Mouse (Mus musculus): ENCODE results near the gene Trabd. TPM values are rescaled to one million over a fixed set of nuclear protein-coding genes. Genes with fewer than 3 reads are reported as not detected.

Gene Trabd
- polyA plus RNA-seq, 2 experiments from 2014 or later, result 29.5 to 33.9 TPM

GRCm38 (mm10) chr15:89078208-89078836 lies 3.4 kb downstream of the Trabd start:
- ATAC-seq, result peak; percentile 90

GRCm38 (mm10) chr15:89083906-89084305 lies 9.0 kb downstream of the Trabd start:
- ATAC-seq, result no peak

DNA sequence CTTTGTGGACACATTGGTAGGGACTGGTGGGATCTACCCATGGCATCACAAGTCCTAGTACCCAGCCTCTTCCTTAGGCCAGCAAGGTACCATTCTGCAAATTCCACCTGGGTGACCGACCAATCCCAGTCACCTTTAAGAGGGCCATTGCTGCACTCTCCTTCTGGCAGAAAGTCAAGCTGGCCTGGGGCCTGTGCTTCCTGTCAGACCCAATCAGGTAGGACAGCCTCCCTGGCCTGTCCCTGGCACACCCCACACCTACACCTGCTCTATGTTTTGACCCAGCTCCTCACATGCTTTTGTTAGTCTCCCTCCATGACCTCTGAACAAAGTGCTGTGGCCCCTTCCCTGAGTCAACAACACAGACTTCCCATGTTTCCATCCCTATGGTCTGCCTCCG lies 9.9 kb downstream of the Trabd start:
- ATAC-seq, result no peak

DNA sequence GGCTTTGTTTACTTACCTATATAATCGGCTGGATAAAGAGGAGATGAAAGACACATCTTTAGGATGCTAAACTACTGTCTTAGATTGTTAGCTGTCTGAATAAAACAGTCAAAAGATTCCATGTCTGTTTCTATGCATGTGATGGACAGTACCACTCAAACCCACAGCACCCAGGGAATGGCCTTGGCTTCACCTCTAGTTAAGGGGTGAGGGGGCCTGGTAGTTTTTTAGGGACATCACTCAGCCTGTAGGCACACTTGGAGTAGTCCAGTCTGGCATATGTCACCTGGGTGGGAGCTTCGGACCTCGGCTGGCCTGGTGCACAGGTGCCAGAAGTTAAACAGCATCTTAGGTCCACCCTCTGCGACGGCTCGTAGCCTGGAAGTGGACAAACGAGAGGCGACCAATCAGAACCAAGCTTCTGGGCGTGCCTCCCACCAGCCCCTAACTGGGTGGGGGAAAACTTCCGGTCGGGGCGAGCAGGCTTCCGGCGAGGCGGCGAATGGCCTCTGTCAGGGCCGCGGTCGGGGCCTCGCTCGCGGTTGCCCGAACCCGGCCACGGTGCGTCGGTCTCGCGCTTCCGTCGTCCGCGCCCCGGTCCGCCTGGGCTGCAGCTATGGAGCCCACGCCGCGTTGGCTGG lies 13.8 kb downstream of the Trabd start, which contains the start of gene Selenoo:
Selenoo (plus strand) TSS at position 478 of the 641 bp plus-strand sequence.
- peak; percentile 95 for ATAC-seq

DNA sequence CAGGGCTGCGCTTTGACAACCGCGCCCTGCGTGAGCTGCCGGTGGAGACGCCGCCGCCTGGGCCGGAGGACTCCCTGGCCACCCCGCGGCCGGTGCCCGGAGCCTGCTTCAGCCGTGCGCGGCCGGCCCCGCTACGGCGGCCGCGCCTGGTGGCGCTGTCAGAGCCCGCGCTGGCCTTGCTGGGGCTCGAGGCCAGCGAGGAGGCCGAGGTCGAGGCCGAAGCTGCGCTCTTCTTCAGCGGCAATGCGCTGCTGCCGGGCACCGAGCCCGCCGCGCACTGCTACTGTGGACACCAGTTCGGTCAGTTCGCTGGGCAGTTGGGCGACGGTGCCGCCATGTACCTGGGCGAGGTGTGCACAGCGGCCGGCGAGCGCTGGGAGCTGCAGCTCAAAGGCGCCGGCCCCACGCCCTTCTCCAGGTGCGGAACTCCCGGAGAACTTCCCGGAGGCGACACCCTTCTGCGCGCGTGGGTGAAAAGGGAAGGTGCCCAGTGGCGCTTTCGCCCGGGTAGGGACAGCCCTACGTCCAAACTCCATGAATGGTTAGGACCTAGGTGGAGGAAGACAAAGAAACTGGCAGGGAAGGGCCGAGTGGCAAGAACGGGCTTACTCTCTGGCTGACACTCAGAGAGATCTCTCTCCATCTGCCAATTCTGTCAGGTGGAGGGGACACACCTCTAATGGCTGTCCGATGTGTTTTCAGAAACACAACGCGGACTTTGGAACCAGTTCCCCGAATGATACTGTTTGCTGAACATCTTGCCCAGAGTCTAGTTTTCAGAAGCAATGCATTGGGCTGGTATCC lies 14.5 kb downstream of the Trabd start:
- no peak for ATAC-seq

- ATAC-seq, result no peak
Observed at GRCm38 (mm10) chr15:89090662-89091061, 15.7 kb downstream of the Trabd start.

DNA sequence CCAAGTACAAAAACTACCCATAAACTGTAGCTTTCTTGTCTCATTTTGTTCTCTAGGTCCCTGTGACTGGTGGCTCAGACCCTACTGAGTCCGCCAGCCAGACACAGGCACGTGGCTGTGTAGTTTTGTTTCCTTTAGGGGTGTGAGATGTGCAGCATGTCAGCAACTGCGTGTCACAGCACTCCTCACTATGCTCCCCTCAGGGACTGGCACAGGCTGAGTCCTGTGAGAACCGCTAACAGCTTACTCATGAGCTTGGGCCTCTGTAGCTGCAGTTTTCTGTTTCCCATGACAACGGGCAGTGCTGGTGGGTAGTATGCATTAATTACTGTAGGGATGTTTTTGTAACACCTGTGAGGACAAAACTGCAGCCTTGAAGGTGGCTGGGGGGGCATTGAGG lies 17.3 kb downstream of the Trabd start:
- ATAC-seq, result no peak

DNA sequence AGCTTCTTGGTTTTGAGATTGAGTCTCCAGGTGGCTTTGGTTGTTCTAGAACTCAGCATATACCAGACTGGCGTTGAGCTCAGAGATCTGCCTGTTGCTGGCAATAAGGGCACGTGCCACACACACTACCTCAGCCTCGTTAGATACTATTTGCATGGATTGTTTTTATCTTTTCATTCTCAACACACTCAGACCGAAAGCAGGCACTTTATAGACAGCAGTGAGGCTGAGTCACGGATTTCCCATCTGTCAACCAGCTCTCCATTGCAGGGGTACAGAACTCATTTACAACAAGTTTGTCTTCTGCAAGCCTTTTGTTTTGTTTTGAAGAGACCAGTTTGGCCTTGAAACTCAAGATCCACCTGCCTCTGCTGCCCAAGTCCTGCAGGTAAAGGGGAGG lies 22.5 kb downstream of the Trabd start:
- ATAC-seq, result no peak

DNA sequence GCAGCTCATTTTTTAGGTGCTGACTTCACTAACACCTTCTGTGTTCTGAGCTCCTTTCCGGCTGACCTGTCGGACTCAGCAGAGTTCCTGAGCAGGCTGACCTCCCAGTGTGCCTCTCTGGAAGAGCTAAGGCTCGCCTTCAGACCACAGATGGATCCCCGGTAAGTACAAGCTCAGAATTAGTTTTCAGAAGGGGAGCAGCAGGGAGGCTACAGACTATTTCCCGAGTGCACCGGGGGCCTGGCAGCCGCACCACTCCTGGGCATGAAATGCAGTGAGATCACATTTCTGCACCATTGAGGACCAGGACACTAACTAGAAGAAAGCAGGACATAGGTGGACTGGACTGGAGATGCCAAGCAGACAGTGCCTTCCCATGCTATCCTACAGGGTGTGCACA lies 23.7 kb downstream of the Trabd start:
- ATAC-seq, result no peak

- no peak for ATAC-seq
Observed at GRCm38 (mm10) chr15:89100823-89101222, 25.9 kb downstream of the Trabd start.

- ATAC-seq, result no peak
Observed at GRCm38 (mm10) chr15:89102646-89103045, 27.7 kb downstream of the Trabd start.

DNA sequence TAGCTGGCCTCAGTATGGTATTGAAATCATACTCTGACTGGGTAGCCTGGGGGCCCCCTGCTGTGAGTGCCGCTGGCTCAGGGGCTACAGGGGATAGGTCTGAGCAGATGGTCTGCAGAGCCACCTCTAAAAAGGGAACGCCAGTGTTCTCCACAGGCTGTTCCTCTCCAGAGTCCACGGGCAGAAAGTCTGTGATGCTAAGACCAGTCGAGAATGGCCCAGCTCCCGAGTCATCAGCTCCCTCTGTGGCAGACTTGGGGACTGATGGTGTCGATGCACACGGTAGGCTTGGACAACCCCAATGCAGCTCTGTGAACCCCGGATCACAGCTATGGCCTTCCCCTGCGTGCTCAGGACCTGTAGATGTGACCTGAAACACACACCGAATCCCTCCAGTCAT lies 29.0 kb downstream of the Trabd start:
- no peak for ATAC-seq

- ATAC-seq, result no peak
Observed at GRCm38 (mm10) chr15:89104425-89104824, 29.5 kb downstream of the Trabd start.

- ATAC-seq, result no peak
Observed at GRCm38 (mm10) chr15:89106073-89106472, 31.1 kb downstream of the Trabd start.

DNA sequence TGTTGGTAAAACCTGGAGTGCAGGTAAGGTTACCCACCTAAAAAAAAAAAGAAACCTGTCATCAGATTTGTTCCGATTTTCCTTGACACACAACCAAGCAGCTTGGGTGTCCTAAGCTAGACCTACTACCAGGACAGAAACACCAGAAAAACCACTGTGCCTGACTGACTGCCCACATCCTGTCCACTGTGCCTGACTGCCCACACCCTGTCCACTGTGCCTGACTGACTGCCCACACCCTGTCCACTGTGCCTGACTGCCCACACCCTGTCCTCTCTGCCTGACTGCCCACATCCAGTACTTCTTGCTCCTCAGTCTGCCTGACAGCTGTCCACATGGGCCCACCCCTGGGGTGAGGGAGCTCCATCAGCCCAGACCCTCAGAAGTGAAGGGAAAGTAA lies 32.1 kb downstream of the Trabd start:
- no peak for ATAC-seq

DNA sequence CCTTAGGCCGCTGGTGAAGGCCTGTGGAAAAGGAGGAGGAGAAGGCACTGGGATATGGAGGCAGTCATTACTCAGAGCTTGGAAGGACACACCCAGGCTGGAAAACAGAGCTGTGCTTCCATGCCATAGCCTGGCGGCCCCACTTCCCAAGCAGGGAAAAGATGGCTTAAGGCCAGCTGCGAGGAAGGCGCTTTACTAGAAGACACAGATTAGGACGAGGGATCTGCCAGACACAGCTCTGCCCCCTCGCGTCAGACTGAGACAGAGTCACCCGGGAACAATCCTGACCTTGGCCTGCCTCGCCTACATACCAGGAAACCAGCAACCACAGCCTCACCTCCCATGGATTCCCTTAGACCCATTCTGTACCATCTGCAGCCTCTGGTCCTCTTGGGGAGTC lies 35.2 kb downstream of the Trabd start:
- ATAC-seq, result no peak

DNA sequence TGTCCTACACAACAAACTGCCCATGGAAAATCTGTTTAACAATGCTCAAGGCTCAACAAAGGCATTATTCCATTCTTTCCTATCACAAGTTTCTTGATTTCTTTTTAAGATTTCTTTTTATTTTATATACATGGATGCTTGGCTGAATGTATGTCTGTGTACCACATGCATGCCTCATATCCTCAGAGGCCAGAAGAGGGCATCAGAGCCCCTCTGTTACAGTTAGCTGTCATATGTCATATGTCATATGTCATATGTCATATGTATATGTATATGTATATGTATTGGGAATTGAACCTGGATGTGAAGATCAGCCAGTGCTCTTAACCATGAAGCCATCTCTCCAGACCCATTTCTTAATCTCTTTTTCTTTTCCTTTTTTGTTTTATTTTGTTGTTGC lies 43.1 kb downstream of the Trabd start:
- peak; percentile 55 for ATAC-seq

GRCm38 (mm10) chr15:89122649-89123366 lies 47.9 kb downstream of the Trabd start, which contains the start of gene Tubgcp6:
Tubgcp6 (minus strand) TSS chr15:89123112.
- ATAC-seq, result peak; percentile 82

DNA sequence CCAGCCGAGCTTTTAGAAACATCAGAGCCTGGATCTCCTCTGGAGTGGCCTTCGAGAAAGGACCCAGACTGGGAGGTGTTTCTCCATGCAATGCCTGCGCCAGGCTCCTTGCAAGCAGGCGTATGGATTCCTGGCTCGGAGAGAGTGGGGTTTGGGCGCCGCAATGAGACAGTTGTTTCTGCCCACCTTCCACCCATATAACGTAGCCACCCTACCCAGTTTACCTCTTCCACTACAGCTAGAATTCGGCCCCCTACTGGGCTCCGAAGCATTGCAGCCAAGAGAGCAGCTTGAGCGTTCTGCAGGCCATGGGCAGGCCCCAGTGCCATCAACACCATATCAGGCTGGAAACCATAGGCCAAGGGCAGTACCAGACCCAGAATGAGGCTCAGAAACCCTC lies 48.7 kb downstream of the Trabd start:
- ATAC-seq, result no peak

DNA sequence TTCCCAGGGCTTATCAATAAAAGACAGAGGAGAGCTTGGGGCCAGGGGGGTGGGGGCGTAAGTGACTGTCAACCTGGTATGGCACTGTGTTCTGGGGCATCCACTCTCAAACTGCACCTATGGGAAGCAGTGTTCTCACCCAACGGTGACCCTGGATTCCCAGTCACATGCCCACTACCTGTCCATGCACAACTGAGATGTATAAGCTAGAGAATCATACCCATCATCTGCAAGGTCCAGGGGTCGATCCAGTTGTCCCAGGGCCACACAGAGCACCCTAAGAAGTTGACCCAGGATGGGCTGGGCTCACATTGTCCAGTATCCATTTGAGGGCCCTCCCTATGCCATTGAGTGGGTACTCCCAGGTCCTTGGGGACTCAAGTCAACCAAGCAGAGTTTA lies 49.4 kb downstream of the Trabd start:
- no peak for ATAC-seq

GRCm38 (mm10) chr15:89125351-89125750 lies 50.4 kb downstream of the Trabd start:
- no peak for ATAC-seq

DNA sequence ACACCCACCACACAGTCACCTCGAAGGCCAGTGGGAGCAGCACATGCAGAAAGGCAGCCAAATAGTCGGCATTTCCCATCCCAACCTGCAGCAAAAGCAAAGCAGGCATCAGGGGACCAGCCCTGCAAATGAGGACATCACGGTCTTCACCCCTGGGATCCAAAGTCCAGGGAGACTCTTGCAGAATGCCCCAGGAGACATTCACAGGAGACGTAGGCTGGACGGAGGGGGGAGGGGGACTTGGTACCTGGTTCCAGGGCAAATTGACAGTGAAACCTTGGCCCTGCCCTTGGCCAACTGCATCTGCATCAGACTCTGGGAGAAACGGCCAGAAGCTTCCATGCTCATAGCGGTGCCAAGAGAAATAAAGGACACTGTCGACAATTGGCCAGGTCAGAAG lies 51.7 kb downstream of the Trabd start:
- no peak for ATAC-seq

DNA sequence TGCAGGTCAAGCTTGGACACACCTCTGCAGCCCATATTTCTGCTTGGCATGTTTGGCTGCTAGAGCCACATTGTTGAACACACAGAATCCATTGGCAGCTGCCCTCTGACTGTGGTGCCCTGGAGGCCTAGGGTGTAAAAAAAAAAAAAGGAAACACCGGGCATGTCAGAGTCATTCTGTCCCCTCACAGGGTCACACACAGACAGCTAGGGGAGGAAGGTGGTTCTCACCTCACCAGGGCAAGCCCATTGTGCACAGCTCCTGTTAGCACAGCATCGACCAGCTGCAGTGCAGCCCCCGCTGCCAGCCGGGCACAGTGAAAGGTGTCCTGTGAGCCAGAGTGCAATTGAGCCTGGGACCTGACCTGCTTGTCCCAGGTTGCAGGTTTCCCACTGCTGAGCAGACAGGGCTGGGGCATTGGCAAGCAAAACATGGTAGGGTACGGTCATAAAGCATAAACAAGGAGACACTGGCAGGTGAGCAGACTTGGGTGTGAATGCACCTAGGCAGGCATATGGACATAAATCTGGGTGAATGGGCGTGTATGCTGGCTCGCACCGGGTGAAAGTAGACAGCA lies 52.5 kb downstream of the Trabd start:
- no peak for ATAC-seq
